Mouse (Mus musculus) neural tube, embryonic 12.5 days (tissue): Measurements from ENCODE around the gene Fam219a. TPM values are rescaled to one million over a fixed set of nuclear protein-coding genes. Genes with fewer than 3 reads are reported as not detected.

Experiments used
- ATAC-seq: fragments of 200-750 bp; cut with Nextera tagmentation; 2 replicates; pipeline ENCODE4 v1.8.0; 2017; ENCODE audit warnings: low read depth, mild to moderate bottlenecking, moderate TSS enrichment, moderate library complexity; ENCODE audit not compliant: low FRiP score
- H3K27ac ChIP-seq: fragments of 300-500 bp; sonication (generic); 2 replicates; pipeline ENCODE4 v1.5.1; 2016
- H3K27me3 ChIP-seq: fragments of 300-500 bp; sonication (generic); replicated peaks from 2 replicates; pipeline ENCODE4 v1.6.1; 2016; ENCODE audit warnings: mild to moderate bottlenecking
- H3K36me3 ChIP-seq: fragments of 300-500 bp; sonication (generic); 2 replicates; pipeline ENCODE4 v1.6.1; 2016; ENCODE audit warnings: mild to moderate bottlenecking
- H3K4me1 ChIP-seq: fragments of 300-500 bp; sonication (generic); 2 replicates; pipeline ENCODE4 v1.6.1; 2016
- H3K4me2 ChIP-seq: fragments of 300-500 bp; sonication (generic); replicated peaks from 2 replicates; pipeline ENCODE4 v1.6.1; 2016; ENCODE audit warnings: mild to moderate bottlenecking
- H3K4me3 ChIP-seq: fragments of 300-500 bp; sonication (generic); 2 replicates; pipeline ENCODE4 v1.5.1; 2016
- H3K9ac ChIP-seq: fragments of 300-500 bp; sonication (generic); 2 replicates; pipeline ENCODE4 v1.6.1; 2016; ENCODE audit warnings: mild to moderate bottlenecking
- H3K9me3 ChIP-seq: fragments of 300-500 bp; sonication (generic); 2 replicates; pipeline ENCODE4 v1.6.1; 2016; ENCODE audit warnings: mild to moderate bottlenecking
- WGBS: fragments of 180-500 bp; shearing (Covaris S2); methylation state at CpG from one replicate; pipeline ENCODE4 v1.1.7; 2016; 5-methylcytosine and 5-hydroxymethylcytosine counted together
- polyA plus RNA-seq: library from polyadenylated mRNA; unstranded; fragments of >200 nt; fragmentation: Nextera tagmentation; extraction: Ambion mirVana; gene quantifications from 2 replicates; pipeline ENCODE4 v1.2.1, GENCODE M21; 2016

Gene Fam219a
- polyA plus RNA-seq, 1 experiment from 2014 or later: 17.4 TPM

GRCm38 (mm10) chr4:41502171-41502940 is 67.0 kb downstream of the Fam219a start:
- H3K9ac ChIP-seq: peak overlapping the region; percentile 47
- no peaks in the 10 kb centered on the region for H3K36me3 ChIP-seq
- H3K4me3 ChIP-seq: peak overlapping the region; percentile 41
- H3K27me3 ChIP-seq: peaks cover 50% of the 10 kb centered on the region
- no peaks in the 10 kb centered on the region for H3K9me3 ChIP-seq
- peak overlapping the region; percentile 69 for H3K4me2 ChIP-seq
- peak; percentile 29 for ATAC-seq
- H3K4me1 ChIP-seq: peaks cover 35% of the 10 kb centered on the region
- 5% methylated on average over 20 of the region's 20 CpGs for WGBS
- H3K27ac ChIP-seq: no peak overlapping the region

GRCm38 (mm10) chr4:41500787-41501186 is 68.6 kb downstream of the Fam219a start:
- no peaks in the 10 kb centered on the region for H3K36me3 ChIP-seq
- peaks cover 64% of the 10 kb centered on the region for H3K27me3 ChIP-seq
- ATAC-seq: no peak
- H3K4me2 ChIP-seq: no peak overlapping the region
- no peak overlapping the region for H3K27ac ChIP-seq
- no peak overlapping the region for H3K4me3 ChIP-seq
- WGBS: 71% methylated on average over 4 of the region's 4 CpGs
- H3K4me1 ChIP-seq: peaks cover 30% of the 10 kb centered on the region
- no peak overlapping the region for H3K9ac ChIP-seq
- no peaks in the 10 kb centered on the region for H3K9me3 ChIP-seq

- Histone ChIP-seq H3K9ac (no peak overlapping the region), H3K27ac (no peak overlapping the region), H3K36me3 (no peaks in the 10 kb centered on the region), H3K9me3 (no peaks in the 10 kb centered on the region), H3K4me1 (peaks cover 30% of the 10 kb centered on the region), H3K27me3 (peaks cover 71% of the 10 kb centered on the region), H3K4me3 (no peak overlapping the region), H3K4me2 (no peak overlapping the region; the same call in 1 of the 2 replicates)
- no peak for ATAC-seq
- 54% methylated on average over 8 of the region's 8 CpGs for WGBS
These were observed 69.7 kb downstream of the Fam219a start for GRCm38 (mm10) chr4:41499619-41500018.

GRCm38 (mm10) chr4:41498921-41499391 is 70.4 kb downstream of the Fam219a start:
- WGBS: 3% methylated on average over 43 of the region's 43 CpGs
- peaks cover 71% of the 10 kb centered on the region for H3K27me3 ChIP-seq
- no peak overlapping the region for H3K9ac ChIP-seq
- peak overlapping the region; percentile 29 for H3K4me3 ChIP-seq
- H3K4me2 ChIP-seq: peak overlapping the region; percentile 61
- ATAC-seq: no peak
- no peaks in the 10 kb centered on the region for H3K36me3 ChIP-seq
- H3K9me3 ChIP-seq: no peaks in the 10 kb centered on the region
- peaks cover 30% of the 10 kb centered on the region for H3K4me1 ChIP-seq
- H3K27ac ChIP-seq: no peak overlapping the region

- H3K36me3 ChIP-seq: no peaks in the 10 kb centered on the region
- H3K27ac ChIP-seq: no peak overlapping the region
- no peaks in the 10 kb centered on the region for H3K9me3 ChIP-seq
- 7% methylated on average over 72 of the region's 72 CpGs for WGBS
- peaks cover 30% of the 10 kb centered on the region for H3K4me1 ChIP-seq
- H3K27me3 ChIP-seq: peaks cover 71% of the 10 kb centered on the region
- H3K9ac ChIP-seq: no peak overlapping the region
- no peak for ATAC-seq
- peak overlapping the region; percentile 61 for H3K4me2 ChIP-seq
- H3K4me3 ChIP-seq: peak overlapping the region; percentile 29
These were observed 71.1 kb downstream of the Fam219a start for GRCm38 (mm10) chr4:41497995-41498845.

- peak overlapping the region; percentile 61 for H3K4me2 ChIP-seq
These were observed 71.8 kb downstream of the Fam219a start for GRCm38 (mm10) chr4:41497579-41497978.

GRCm38 (mm10) chr4:41497046-41497445 is 72.3 kb downstream of the Fam219a start:
- no peak overlapping the region for H3K27ac ChIP-seq
- H3K36me3 ChIP-seq: no peaks in the 10 kb centered on the region
- H3K4me1 ChIP-seq: peaks cover 22% of the 10 kb centered on the region
- no peak overlapping the region for H3K9ac ChIP-seq
- H3K27me3 ChIP-seq: peaks cover 68% of the 10 kb centered on the region
- H3K4me3 ChIP-seq: no peak overlapping the region
- ATAC-seq: no peak
- 44% methylated on average over 5 of the region's 5 CpGs for WGBS
- H3K4me2 ChIP-seq: no peak overlapping the region
- no peaks in the 10 kb centered on the region for H3K9me3 ChIP-seq

More at GRCm38 (mm10) chr4:41497579-41497978, 71.8 kb downstream of the Fam219a start:
- no peak overlapping the region for H3K9ac ChIP-seq
- ATAC-seq: 0 out of 2 replicates have a peak, but pooled peaks have one; percentile 10
- peak overlapping the region; percentile 29 for H3K4me3 ChIP-seq
- no peak overlapping the region for H3K27ac ChIP-seq
- 2% methylated on average over 34 of the region's 34 CpGs for WGBS
- H3K9me3 ChIP-seq: no peaks in the 10 kb centered on the region
- no peaks in the 10 kb centered on the region for H3K36me3 ChIP-seq
- H3K27me3 ChIP-seq: peaks cover 71% of the 10 kb centered on the region
- peaks cover 26% of the 10 kb centered on the region for H3K4me1 ChIP-seq

- no peaks in the 10 kb centered on the region for H3K36me3 ChIP-seq
- H3K9me3 ChIP-seq: no peaks in the 10 kb centered on the region
- H3K27ac ChIP-seq: no peak overlapping the region
- H3K27me3 ChIP-seq: peaks cover 56% of the 10 kb centered on the region
- H3K4me2 ChIP-seq: no peak overlapping the region
- H3K9ac ChIP-seq: no peak overlapping the region
- H3K4me1 ChIP-seq: peaks cover 22% of the 10 kb centered on the region
- WGBS: 90% methylated on average over 11 of the region's 11 CpGs
- H3K4me3 ChIP-seq: no peak overlapping the region
- no peak for ATAC-seq
These were observed 73.5 kb downstream of the Fam219a start for GRCm38 (mm10) chr4:41495850-41496249.

- Histone ChIP-seq H3K4me2 (no peak overlapping the region), H3K4me1 (peaks cover 22% of the 10 kb centered on the region), H3K36me3 (no peaks in the 10 kb centered on the region), H3K4me3 (no peak overlapping the region), H3K27me3 (peaks cover 48% of the 10 kb centered on the region), H3K9me3 (no peaks in the 10 kb centered on the region), H3K27ac (no peak overlapping the region), H3K9ac (no peak overlapping the region)
- no peak for ATAC-seq
- 82% methylated on average over 4 of the region's 4 CpGs for WGBS
These were observed 74.3 kb downstream of the Fam219a start for GRCm38 (mm10) chr4:41495076-41495475.

GRCm38 (mm10) chr4:41494378-41494777 is 75.0 kb downstream of the Fam219a start:
- WGBS: 45% methylated on average over 3 of the region's 3 CpGs
- Histone ChIP-seq H3K27ac (no peak overlapping the region), H3K4me2 (no peak overlapping the region)

GRCm38 (mm10) chr4:41493464-41494116 is 75.7 kb downstream of the Fam219a start:
- WGBS: 83% methylated on average over 3 of the region's 3 CpGs
- no peak for ATAC-seq
- no peak overlapping the region for H3K9ac ChIP-seq
- H3K27me3 ChIP-seq: peaks cover 33% of the 10 kb centered on the region
- no peaks in the 10 kb centered on the region for H3K9me3 ChIP-seq
- no peak overlapping the region for H3K4me3 ChIP-seq
- H3K27ac ChIP-seq: no peak overlapping the region
- H3K4me1 ChIP-seq: peaks cover 15% of the 10 kb centered on the region
- no peak overlapping the region for H3K4me2 ChIP-seq
- H3K36me3 ChIP-seq: no peaks in the 10 kb centered on the region

More at GRCm38 (mm10) chr4:41494378-41494777, 75.0 kb downstream of the Fam219a start:
- ATAC-seq: no peak
- Histone ChIP-seq H3K4me3 (no peak overlapping the region), H3K36me3 (no peaks in the 10 kb centered on the region), H3K27me3 (peaks cover 41% of the 10 kb centered on the region), H3K4me1 (peaks cover 22% of the 10 kb centered on the region), H3K9ac (no peak overlapping the region), H3K9me3 (no peaks in the 10 kb centered on the region)

- H3K4me2 ChIP-seq: no peak overlapping the region
- no peak overlapping the region for H3K9ac ChIP-seq
- H3K27ac ChIP-seq: no peak overlapping the region
- peaks cover 8% of the 10 kb centered on the region; the same call in 1 of the 2 replicates for H3K4me1 ChIP-seq
- H3K36me3 ChIP-seq: no peaks in the 10 kb centered on the region
- peaks cover 27% of the 10 kb centered on the region for H3K27me3 ChIP-seq
- ATAC-seq: no peak
- no peak overlapping the region for H3K4me3 ChIP-seq
- H3K9me3 ChIP-seq: no peaks in the 10 kb centered on the region
- 88% methylated on average over 7 of the region's 7 CpGs for WGBS
These were observed 76.4 kb downstream of the Fam219a start for GRCm38 (mm10) chr4:41492951-41493350.
